Mouse (Mus musculus) spleen, embryonic (tissue): ENCODE measurements around the gene Rbms3.

Source experiments
- CTCF ChIA-PET: fragments of 350-600 bp; sonication (Branson Sonifier 250); formaldehyde crosslinking; loops from one replicate; lab custom pipeline; 2022; lab: Charles Lee

Gene Rbms3

GRCm38 (mm10) chr9:116847241-116848135 is 782.2 kb downstream of the Rbms3 start:
- CTCF ChIA-PET: no interaction called here

GRCm38 (mm10) chr9:116834949-116835348 is 794.8 kb downstream of the Rbms3 start:
- CTCF ChIA-PET: no interaction called here

GRCm38 (mm10) chr9:116833677-116834076 is 796.0 kb downstream of the Rbms3 start:
- CTCF ChIA-PET: no interaction called here

GRCm38 (mm10) chr9:116832822-116833221 is 796.9 kb downstream of the Rbms3 start:
- CTCF ChIA-PET: no interaction called here

- CTCF ChIA-PET: no interaction called here
Measured at GRCm38 (mm10) chr9:116831386-116831785, 798.3 kb downstream of the Rbms3 start.

- CTCF ChIA-PET: no interaction called here
Measured at GRCm38 (mm10) chr9:116829929-116830328, 799.8 kb downstream of the Rbms3 start.

GRCm38 (mm10) chr9:116821601-116822000 is 808.1 kb downstream of the Rbms3 start:
- CTCF ChIA-PET: no interaction called here

- CTCF ChIA-PET: no interaction called here
Measured at GRCm38 (mm10) chr9:116817196-116817595, 812.5 kb downstream of the Rbms3 start.

GRCm38 (mm10) chr9:116814495-116815094 is 815.1 kb downstream of the Rbms3 start:
- CTCF ChIA-PET: no interaction called here

- CTCF ChIA-PET: no interaction called here
Measured at GRCm38 (mm10) chr9:116813396-116813795, 816.3 kb downstream of the Rbms3 start.

- CTCF ChIA-PET: no interaction called here
Measured at GRCm38 (mm10) chr9:116809260-116809659, 820.5 kb downstream of the Rbms3 start.

- CTCF ChIA-PET: no interaction called here
Measured at GRCm38 (mm10) chr9:116808401-116808800, 821.3 kb downstream of the Rbms3 start.

- CTCF ChIA-PET: no interaction called here
Measured at GRCm38 (mm10) chr9:116807166-116808081, 822.3 kb downstream of the Rbms3 start.

- CTCF ChIA-PET: no interaction called here
Measured at GRCm38 (mm10) chr9:116803292-116803731, 826.4 kb downstream of the Rbms3 start.

- CTCF ChIA-PET: no interaction called here
Measured at GRCm38 (mm10) chr9:116802602-116803001, 827.1 kb downstream of the Rbms3 start.

GRCm38 (mm10) chr9:116795240-116795955 is 834.3 kb downstream of the Rbms3 start:
- CTCF ChIA-PET: no interaction called here

- CTCF ChIA-PET: no interaction called here
Measured at GRCm38 (mm10) chr9:116791850-116792249, 837.9 kb downstream of the Rbms3 start.

- CTCF ChIA-PET: no interaction called here
Measured at GRCm38 (mm10) chr9:116786136-116787046, 843.3 kb downstream of the Rbms3 start.

- CTCF ChIA-PET: no interaction called here
Measured at GRCm38 (mm10) chr9:116771820-116772219, 857.9 kb downstream of the Rbms3 start.

- CTCF ChIA-PET: no interaction called here
Measured at GRCm38 (mm10) chr9:116769358-116770054, 860.2 kb downstream of the Rbms3 start.
